ENCODE assay signal across 10 mouse cellular contexts in the genomic region with DNA sequence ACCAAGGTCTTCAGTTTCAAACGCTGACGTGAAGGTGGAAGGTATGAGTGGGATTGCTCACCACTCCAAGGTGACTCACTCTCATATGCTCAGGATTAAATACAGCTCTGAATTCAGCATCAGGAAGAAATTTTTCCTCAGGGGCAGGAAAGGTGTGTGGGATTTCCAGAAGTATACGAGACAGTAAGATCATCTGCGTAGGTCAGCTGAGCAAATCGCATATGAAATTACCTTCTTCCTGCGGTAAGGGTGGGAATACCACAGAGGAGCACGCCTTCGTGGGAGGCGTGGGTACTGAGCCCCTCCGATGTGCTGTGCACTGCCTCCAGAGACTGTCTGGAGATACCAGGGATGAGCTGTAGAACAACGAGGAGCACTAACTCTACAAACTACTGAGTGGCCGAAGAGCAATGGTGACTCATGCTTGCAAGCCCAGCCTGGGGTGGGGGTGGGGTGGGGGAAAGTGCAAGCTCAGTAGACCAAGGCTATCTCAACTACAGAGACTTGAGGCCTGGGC. TPM values are rescaled to one million over a fixed set of nuclear protein-coding genes. Genes with fewer than 3 reads are reported as not detected.
DNase-seq lines count a peak whose midpoint lies in the region; ATAC-seq lines count a peak whose summit lies in the region.
"Had no signal": no experiment of that assay in that cellular context is flagged by ENCODE, and none has a peak within 500 bp of the region (broad histone marks: within the 10 kb centered on the region; RNA-seq: fewer than 3 reads in every experiment).

No protein-coding gene starts in this region.

- intact Hi-C loops in heart, postnatal 14 days (cut with DNase I): no loop called here

- no peak for DNase-seq in heart, postnatal 14 days
- peak; percentile 37 for DNase-seq in right cerebral cortex, adult 18-20 months
- no peak for DNase-seq in right cerebral cortex, postnatal 10 days (ENCODE audit: low spot score in 2 of 2)
- no peak for DNase-seq in layer of hippocampus, adult 9-10 months (ENCODE audit: low spot score)
- no peak for DNase-seq in thymus, postnatal 0 days (ENCODE audit: low spot score)
- DNase-seq: cerebellum, postnatal 14 days; gastrocnemius, postnatal 25 days; kidney, postnatal 10 days had no signal

- peaks cover 3% of the 10 kb centered on the region; the same call in 1 of the 2 replicates for H3K36me3 ChIP-seq in heart, embryonic 16.5 days (ENCODE audit: control insufficient read depth, insufficient read depth)
- H3K36me3 ChIP-seq in embryonic facial prominence, embryonic 15.5 days: peaks cover 3% of the 10 kb centered on the region; the same call in 1 of the 2 replicates

- H3K4me2 ChIP-seq in heart, embryonic 16.5 days (ENCODE audit: low read depth, low read length): no peak overlapping the region
- H3K4me2 ChIP-seq in embryonic facial prominence, embryonic 15.5 days (replicated peaks): no peak overlapping the region

- WGBS in heart, embryonic 16.5 days: 58% methylated on average over 12 of the region's 12 CpGs
- 52% methylated on average over 12 of the region's 12 CpGs for WGBS in embryonic facial prominence, embryonic 15.5 days

- no peaks in the 10 kb centered on the region for H3K27me3 ChIP-seq in heart, embryonic 16.5 days (ENCODE audit: control insufficient read depth, insufficient read depth, low read length)
- H3K27me3 ChIP-seq in embryonic facial prominence, embryonic 15.5 days: no peaks in the 10 kb centered on the region

- no peak for ATAC-seq in heart, embryonic 16.5 days (replicated peaks; ENCODE audit: extremely low read depth, insufficient read depth, low FRiP score)
- ATAC-seq in embryonic facial prominence, embryonic 15.5 days (ENCODE audit: insufficient number of reproducible peaks, low FRiP score, low TSS enrichment, low read depth): no peak

- no peaks in the 10 kb centered on the region for H3K9me3 ChIP-seq in heart, embryonic 16.5 days (replicated peaks; ENCODE audit: control insufficient read depth, low read length)
- no peaks in the 10 kb centered on the region for H3K9me3 ChIP-seq in embryonic facial prominence, embryonic 15.5 days (replicated peaks)

- H3K9ac ChIP-seq in heart, embryonic 16.5 days (ENCODE audit: low read length): no peak overlapping the region; the same call in none of the 2 replicates
- H3K9ac ChIP-seq in embryonic facial prominence, embryonic 15.5 days: no peak overlapping the region

- no peak overlapping the region for H3K4me3 ChIP-seq in heart, embryonic 16.5 days (ENCODE audit: low read length)
- H3K4me3 ChIP-seq in embryonic facial prominence, embryonic 15.5 days (replicated peaks): no peak overlapping the region

- peak overlapping the region; percentile 74 for H3K27ac ChIP-seq in heart, embryonic 16.5 days (ENCODE audit: low read length)
- H3K27ac ChIP-seq in embryonic facial prominence, embryonic 15.5 days (replicated peaks): peak overlapping the region; percentile 40; the same call in 1 of the 2 replicates

- H3K4me1 ChIP-seq in heart, embryonic 16.5 days (ENCODE audit: control insufficient read depth, insufficient read depth, low read length): peaks cover 44% of the 10 kb centered on the region
- peaks cover 30% of the 10 kb centered on the region for H3K4me1 ChIP-seq in embryonic facial prominence, embryonic 15.5 days

RNA-seq across cellular contexts. Expression of gene Gab1, which starts 22.4 kb away (rescaled TPM):
- 30.4 and 32.3 TPM in 2 replicates for polyA plus RNA-seq in heart, embryonic 16.5 days (2015; fragmentation: Nextera tagmentation; extraction: Ambion mirVana)
- 10 to 100 TPM; 35.5 to 40.0 TPM for total RNA-seq in heart, postnatal 14 days (2021)
- polyA plus RNA-seq in embryonic facial prominence, embryonic 15.5 days (2015; fragmentation: Nextera tagmentation; extraction: Ambion mirVana): 22.7 and 24.8 TPM in 2 replicates
- 4.2 and 4.3 TPM in 2 replicates for polyA plus RNA-seq in thymus, postnatal 0 days (2015; fragmentation: Nextera tagmentation; extraction: Ambion mirVana)
